Mouse (Mus musculus) naive thymus-derived CD4-positive, alpha-beta T cell, adult 2 months (primary cell): ENCODE data around the gene Akap2.

ENCODE experiments used
- DNase-seq: peaks from one replicate; pipeline ENCODE4 v3.0.0-alpha.2; 2011; ENCODE audit warnings: low read depth

Akap2 gene

GRCm38 (mm10) chr4:57839343-57839742, 121.9 kb downstream of the Akap2 start:
- no peak for DNase-seq

GRCm38 (mm10) chr4:57841911-57842310, 124.5 kb downstream of the Akap2 start:
- no peak for DNase-seq

GRCm38 (mm10) chr4:57842472-57843305, 125.2 kb downstream of the Akap2 start:
- no peak for DNase-seq

- DNase-seq = no peak
Measured at GRCm38 (mm10) chr4:57845031-57845431, 127.6 kb downstream of the Akap2 start.

GRCm38 (mm10) chr4:57845541-57846210, 128.2 kb downstream of the Akap2 start:
- no peak for DNase-seq

- DNase-seq = no peak
Measured at GRCm38 (mm10) chr4:57846381-57846990, 129.0 kb downstream of the Akap2 start.

- DNase-seq = no peak
Measured at GRCm38 (mm10) chr4:57846991-57847422, 129.6 kb downstream of the Akap2 start.

GRCm38 (mm10) chr4:57847676-57848075, 130.2 kb downstream of the Akap2 start:
- no peak for DNase-seq

- no peak for DNase-seq
Measured at GRCm38 (mm10) chr4:57849465-57849864, 132.0 kb downstream of the Akap2 start.

GRCm38 (mm10) chr4:57851731-57852130, 134.3 kb downstream of the Akap2 start:
- no peak for DNase-seq

GRCm38 (mm10) chr4:57852461-57853040, 135.1 kb downstream of the Akap2 start:
- no peak for DNase-seq

- no peak for DNase-seq
Measured at GRCm38 (mm10) chr4:57854181-57854580, 136.7 kb downstream of the Akap2 start.

GRCm38 (mm10) chr4:57855281-57855941, 138.0 kb downstream of the Akap2 start:
- no peak for DNase-seq

GRCm38 (mm10) chr4:57856673-57857072, 139.2 kb downstream of the Akap2 start:
- no peak for DNase-seq

- no peak for DNase-seq
Measured at GRCm38 (mm10) chr4:57860204-57860611, 142.8 kb downstream of the Akap2 start.

GRCm38 (mm10) chr4:57861166-57861565, 143.7 kb downstream of the Akap2 start:
- no peak for DNase-seq

GRCm38 (mm10) chr4:57861856-57862255, 144.4 kb downstream of the Akap2 start:
- DNase-seq = no peak

GRCm38 (mm10) chr4:57862269-57862986, 145.0 kb downstream of the Akap2 start:
- no peak for DNase-seq

- no peak for DNase-seq
Measured at GRCm38 (mm10) chr4:57866088-57866487, 148.6 kb downstream of the Akap2 start.

- DNase-seq = no peak
Measured at GRCm38 (mm10) chr4:57866990-57867389, 149.5 kb downstream of the Akap2 start.

- DNase-seq = peak; percentile 33
Measured at GRCm38 (mm10) chr4:57867454-57867853, 150.0 kb downstream of the Akap2 start.
